Mouse (Mus musculus) right cerebral cortex, adult 18-20 months (tissue): ENCODE results near the gene Filip1l.
A peak's percentile ranks its signal among the peaks of the same experiment; 100 is the strongest.

ENCODE experiments used
- DNase-seq: peaks from one replicate; pipeline ENCODE4 v3.0.0; 2022; ENCODE audit warnings: mixed read lengths

Gene Filip1l

GRCm38 (mm10) chr16:57399566-57399965, 46.7 kb downstream of the Filip1l start:
- DNase-seq: no peak

DNA sequence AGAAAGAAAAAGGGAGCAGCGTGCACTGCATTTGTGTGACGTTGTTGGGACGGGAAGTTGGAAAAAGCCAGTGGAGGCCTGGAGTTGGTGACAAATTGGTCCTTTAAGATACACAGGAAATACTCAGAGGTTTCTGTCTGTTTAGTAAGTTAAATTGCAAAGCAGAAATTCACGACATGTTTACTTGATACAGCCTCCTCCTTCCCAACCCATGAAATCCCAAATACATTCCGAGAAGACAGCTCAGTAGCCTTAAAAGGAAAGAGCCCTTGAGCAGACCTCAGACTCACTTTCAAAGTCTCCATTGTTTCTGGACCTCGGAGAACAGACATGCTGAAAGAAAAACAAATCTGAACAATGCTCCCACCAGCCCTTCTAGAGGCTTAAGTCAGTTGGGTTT, 48.8 kb downstream of the Filip1l start:
- no peak for DNase-seq

DNA sequence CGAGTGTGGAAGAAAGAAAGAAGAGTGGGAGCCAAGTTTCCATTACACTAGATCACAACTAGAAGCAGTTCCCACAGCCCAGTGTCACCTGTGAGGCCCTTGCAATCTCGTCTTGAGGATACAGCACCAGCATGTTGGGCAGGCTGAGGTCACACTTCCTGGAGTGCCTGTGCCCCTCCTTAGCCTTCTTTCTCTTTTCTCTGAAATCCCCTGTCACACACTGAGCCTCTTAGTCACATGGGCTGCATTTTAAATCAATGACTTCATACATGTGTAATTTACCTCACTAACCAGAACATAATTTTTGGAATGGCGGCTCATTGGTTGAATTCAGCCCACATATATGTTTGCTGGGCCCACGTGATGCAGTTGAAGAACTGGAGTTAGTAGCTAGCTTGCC, 50.0 kb downstream of the Filip1l start:
- no peak for DNase-seq

GRCm38 (mm10) chr16:57403825-57404224, 50.9 kb downstream of the Filip1l start:
- no peak for DNase-seq

GRCm38 (mm10) chr16:57412766-57413165, 59.9 kb downstream of the Filip1l start:
- DNase-seq: peak; percentile 46

DNA sequence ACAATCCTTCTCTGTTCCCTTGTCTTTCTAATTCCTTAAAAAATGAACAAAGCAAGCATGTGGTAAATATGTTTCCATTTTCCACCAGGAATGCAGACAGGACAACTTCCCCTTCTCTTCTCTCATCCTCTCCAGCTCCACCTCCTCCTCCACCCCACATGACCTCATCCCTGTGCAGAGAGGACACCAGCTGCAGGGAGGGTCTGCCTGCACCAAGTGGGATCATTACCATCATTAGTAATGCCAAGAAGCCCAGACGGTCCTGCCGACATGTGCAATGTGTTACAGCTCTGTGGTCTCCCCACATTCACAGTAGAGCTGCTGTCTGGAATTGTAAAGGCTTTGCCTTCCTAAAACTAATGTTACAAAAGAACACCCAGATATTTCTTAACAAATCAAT, 63.2 kb downstream of the Filip1l start:
- no peak for DNase-seq

DNA sequence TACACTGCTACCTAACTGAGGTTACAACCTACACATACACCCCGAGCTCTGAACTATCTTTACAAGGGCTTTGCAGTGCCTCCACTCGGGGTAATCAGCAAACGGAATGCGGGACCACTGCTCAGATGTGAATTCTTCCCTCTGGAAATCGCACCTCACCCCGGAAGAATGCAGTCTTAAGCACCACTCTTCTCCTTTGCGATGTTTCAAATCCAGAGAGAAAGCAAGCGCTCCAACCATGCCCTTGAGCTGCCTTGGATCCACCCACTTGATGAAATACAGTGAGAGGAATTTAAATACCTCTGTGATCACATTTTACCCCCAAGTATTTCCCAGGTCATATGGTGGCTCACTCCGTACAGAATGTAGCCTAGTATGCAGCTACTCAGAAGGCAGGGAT, 64.1 kb downstream of the Filip1l start:
- no peak for DNase-seq

GRCm38 (mm10) chr16:57417955-57418354, 65.1 kb downstream of the Filip1l start:
- DNase-seq: no peak

GRCm38 (mm10) chr16:57419332-57419731, 66.4 kb downstream of the Filip1l start:
- DNase-seq: no peak

GRCm38 (mm10) chr16:57419881-57420280, 67.0 kb downstream of the Filip1l start:
- DNase-seq: no peak

- DNase-seq: no peak
Observed at GRCm38 (mm10) chr16:57420773-57421556, 68.1 kb downstream of the Filip1l start.

- DNase-seq: no peak
Observed at GRCm38 (mm10) chr16:57421680-57422417, 69.0 kb downstream of the Filip1l start.

- no peak for DNase-seq
Observed at GRCm38 (mm10) chr16:57423001-57423800, 70.3 kb downstream of the Filip1l start.

DNA sequence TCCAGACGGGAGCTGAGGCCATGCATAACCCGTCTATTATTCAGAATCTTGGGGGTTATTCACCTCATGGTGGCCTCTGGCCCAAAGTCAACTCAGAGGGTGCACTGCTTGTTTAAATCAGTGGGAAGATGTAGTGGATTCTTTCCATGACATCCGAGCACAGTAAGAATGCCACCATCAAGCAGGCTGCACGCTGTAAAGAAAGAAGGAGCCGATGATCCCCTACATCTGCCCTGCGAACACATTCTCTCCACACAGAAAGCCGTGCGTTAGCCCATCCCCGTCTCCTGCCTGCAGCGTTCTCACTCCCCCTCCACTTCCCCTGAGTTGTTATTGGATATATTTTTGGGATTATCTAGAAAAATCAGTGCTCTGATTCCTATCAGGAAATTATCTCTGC, 73.8 kb downstream of the Filip1l start:
- DNase-seq: no peak

DNA sequence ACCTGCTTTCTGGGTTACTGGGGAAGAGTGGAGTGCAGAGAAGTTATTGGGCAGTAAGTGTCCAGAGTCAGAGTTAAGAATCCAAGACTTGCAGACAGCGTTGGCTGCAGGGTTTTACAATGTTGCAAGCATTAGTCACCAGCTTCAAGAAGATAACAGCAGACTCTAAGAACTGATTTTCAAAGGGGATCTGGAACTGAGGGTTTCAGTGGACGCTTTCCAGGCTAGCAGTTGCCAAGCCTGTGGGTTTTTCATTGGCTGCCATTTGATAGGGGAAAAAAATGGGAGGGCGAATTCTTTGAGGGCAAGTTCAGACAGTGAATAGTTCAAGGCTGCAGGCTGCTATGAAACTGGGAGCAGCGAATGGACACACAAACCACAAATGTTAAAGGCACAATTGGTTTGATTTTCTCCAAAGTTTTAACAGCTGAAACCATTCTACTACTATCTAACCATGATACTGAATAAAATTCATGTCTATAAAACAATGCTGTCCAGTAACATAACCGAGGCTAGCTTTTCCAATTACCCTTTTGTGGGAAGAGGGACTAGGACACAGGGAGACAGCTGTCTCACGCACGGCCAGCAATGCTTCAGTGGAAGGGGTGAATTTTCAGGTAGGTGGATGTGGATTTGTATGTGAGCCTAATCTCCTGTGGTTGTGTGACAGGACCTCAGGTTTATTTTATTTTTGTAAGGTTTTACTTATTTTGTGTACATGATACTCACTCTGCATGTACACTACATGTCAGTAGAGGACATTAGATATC, 74.8 kb downstream of the Filip1l start:
- DNase-seq: no peak

GRCm38 (mm10) chr16:57428977-57429376, 76.1 kb downstream of the Filip1l start:
- no peak for DNase-seq

GRCm38 (mm10) chr16:57431294-57431693, 78.4 kb downstream of the Filip1l start:
- no peak for DNase-seq

DNA sequence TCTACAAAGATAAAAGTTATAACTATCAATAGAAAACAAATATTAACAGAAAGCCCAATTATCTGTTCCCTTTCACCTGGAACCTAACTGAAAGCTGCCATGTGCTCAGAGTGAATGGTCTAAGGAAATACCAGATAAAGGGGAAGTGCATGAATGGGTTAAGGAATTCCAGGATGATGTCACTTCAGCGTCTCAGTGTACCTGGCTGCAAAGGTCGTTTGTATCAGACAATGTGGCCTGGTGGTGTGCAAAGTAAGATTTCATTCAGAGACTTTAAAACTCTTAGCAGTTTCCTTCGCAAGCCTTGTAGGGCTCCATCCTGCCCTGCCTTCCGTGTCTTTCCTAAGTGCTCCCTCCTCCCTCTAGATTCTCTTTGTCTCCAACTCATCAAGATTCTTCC, 80.3 kb downstream of the Filip1l start:
- no peak for DNase-seq

- no peak for DNase-seq
Observed at GRCm38 (mm10) chr16:57433671-57434070, 80.8 kb downstream of the Filip1l start.

DNA sequence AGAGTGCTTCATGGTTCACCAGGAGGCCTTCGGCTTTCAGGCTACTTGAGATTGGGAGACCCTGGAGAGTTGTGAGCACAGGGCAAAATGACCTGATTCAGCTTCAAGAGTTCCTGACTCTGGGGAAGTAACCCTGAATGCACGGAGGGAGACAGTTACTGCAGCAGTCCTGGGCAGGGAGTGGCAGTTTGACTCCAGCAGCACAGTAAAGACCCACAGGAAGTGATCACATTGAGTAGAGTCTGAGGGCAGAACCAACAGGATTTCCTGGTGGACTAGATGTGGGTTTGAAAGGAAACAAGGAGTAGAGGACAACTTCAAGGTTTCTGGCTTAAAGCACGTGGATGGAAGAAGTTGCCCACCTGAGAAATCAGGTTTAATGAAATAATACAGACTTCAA, 81.7 kb downstream of the Filip1l start:
- no peak for DNase-seq

GRCm38 (mm10) chr16:57437523-57438287, 84.8 kb downstream of the Filip1l start:
- DNase-seq: no peak

DNA sequence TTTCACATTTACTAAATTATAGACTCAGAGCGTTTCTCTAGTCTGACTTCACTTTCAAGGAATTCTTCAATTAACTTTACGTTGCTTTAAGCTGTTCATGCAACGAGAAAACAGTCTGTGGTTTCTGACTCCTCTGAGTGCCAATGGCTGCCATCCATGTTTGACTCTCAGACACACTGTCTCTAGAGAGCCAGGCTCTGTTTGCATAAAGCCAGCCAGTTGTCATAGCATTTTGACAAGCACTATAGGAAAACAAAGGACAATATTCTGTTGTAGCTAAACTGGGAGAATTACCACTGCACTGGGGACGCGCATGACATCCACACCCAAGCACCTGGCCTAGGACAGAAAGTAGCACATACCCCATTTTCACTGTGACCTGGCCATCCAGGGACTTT, 85.4 kb downstream of the Filip1l start:
- no peak for DNase-seq
